Mouse (Mus musculus) right cerebral cortex, adult 18-20 months (tissue): ENCODE measurements around the gene Cyp27b1.
"Not testable (repeated sequence)": the region's sequence is repeated elsewhere in the genome, so short reads cannot be mapped to it uniquely, and the experiment has no call there.

ENCODE experiments used
- DNase-seq: peaks from one replicate; pipeline ENCODE4 v3.0.0; 2022; ENCODE audit warnings: mixed read lengths

The Cyp27b1 gene

GRCm38 (mm10) chr10:127050119-127050474, 2.0 kb downstream of the Cyp27b1 start:
- no peak for DNase-seq

GRCm38 (mm10) chr10:127054646-127055045, 6.6 kb downstream of the Cyp27b1 start:
- no peak for DNase-seq

- no peak for DNase-seq
Measured at GRCm38 (mm10) chr10:127055406-127055805, 7.4 kb downstream of the Cyp27b1 start.

- no peak for DNase-seq
Measured at GRCm38 (mm10) chr10:127056490-127056889, 8.4 kb downstream of the Cyp27b1 start.

- peak; percentile 78 for DNase-seq
Measured at GRCm38 (mm10) chr10:127058161-127058560, 10.1 kb downstream of the Cyp27b1 start.

GRCm38 (mm10) chr10:127058708-127059107, 10.7 kb downstream of the Cyp27b1 start:
- no peak for DNase-seq

- no peak for DNase-seq
Measured at GRCm38 (mm10) chr10:127059174-127059967, 11.3 kb downstream of the Cyp27b1 start.

GRCm38 (mm10) chr10:127059968-127060916, 12.2 kb downstream of the Cyp27b1 start, which contains the start of gene March9:
Gene March9, minus strand, starts transcription at chr10:127060184.
- peak; percentile 84 for DNase-seq

GRCm38 (mm10) chr10:127061085-127061484, 13.0 kb downstream of the Cyp27b1 start:
- DNase-seq, result no peak

GRCm38 (mm10) chr10:127061513-127061912, 13.5 kb downstream of the Cyp27b1 start:
- DNase-seq, result no peak

GRCm38 (mm10) chr10:127062101-127062500, 14.1 kb downstream of the Cyp27b1 start:
- not testable (repeated sequence) for DNase-seq

GRCm38 (mm10) chr10:127062503-127062902, 14.5 kb downstream of the Cyp27b1 start:
- no peak for DNase-seq

GRCm38 (mm10) chr10:127063239-127063872, 15.3 kb downstream of the Cyp27b1 start, which contains the start of gene Cdk4:
Gene Cdk4, plus strand, starts transcription at chr10:127063534.
- DNase-seq, result peak; percentile 99

GRCm38 (mm10) chr10:127063913-127064870, 16.1 kb downstream of the Cyp27b1 start:
- DNase-seq, result no peak

- no peak for DNase-seq
Measured at GRCm38 (mm10) chr10:127065981-127066380, 17.9 kb downstream of the Cyp27b1 start.

- no peak for DNase-seq
Measured at GRCm38 (mm10) chr10:127066519-127067018, 18.5 kb downstream of the Cyp27b1 start.

GRCm38 (mm10) chr10:127068360-127069038, 20.4 kb downstream of the Cyp27b1 start:
- no peak for DNase-seq

GRCm38 (mm10) chr10:127069281-127070189, 21.5 kb downstream of the Cyp27b1 start:
- no peak for DNase-seq

- DNase-seq, result peak; percentile 97
Measured at GRCm38 (mm10) chr10:127070190-127071121, 22.4 kb downstream of the Cyp27b1 start, which contains the start of gene Tspan31. Gene Tspan31, minus strand, starts transcription at chr10:127070264.
